In the genomic region with DNA sequence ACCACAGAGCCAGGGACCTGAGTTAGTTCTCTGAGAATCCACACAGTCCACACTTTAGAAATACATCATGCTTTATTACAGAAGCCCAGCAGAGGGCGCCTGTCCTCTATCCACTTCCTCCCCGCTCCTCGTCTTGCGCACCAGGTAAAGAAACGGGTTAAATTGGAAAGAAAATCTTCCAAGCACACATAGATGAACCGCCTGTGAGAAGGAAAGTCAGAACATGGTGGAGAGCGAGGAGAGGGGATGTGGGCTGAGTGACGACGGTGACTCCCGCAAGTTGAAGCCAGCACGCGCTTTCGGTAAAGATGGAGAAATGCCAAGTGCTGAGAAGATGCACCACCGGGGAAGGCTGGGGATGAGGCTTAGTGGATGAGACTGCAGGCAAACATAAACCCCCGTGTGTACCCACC, we compare ENCODE assay signal across 8 mouse cellular contexts. TPM values are rescaled to one million over a fixed set of nuclear protein-coding genes. Genes with fewer than 3 reads are reported as not detected.
DNase-seq lines count a peak whose midpoint lies in the region; ATAC-seq lines count a peak whose summit lies in the region.

No protein-coding gene starts in this region.

- peak; percentile 74 for DNase-seq in MEL-GATA-1-ER (ENCODE audit: extremely low read depth, low read depth)
- peak; percentile 69 for DNase-seq in cerebellum, adult 11 months
- DNase-seq in layer of hippocampus, adult 9-10 months (ENCODE audit: low spot score): peak; percentile 73
- peak; percentile 47 for DNase-seq in ovary, postnatal 36 days (ENCODE audit: low spot score)
- peak; percentile 54 to 58 for DNase-seq in urinary bladder, postnatal 36 days (ENCODE audit: low spot score in 2 of 2)

- no peaks in the 10 kb centered on the region for H3K36me3 ChIP-seq in forebrain, embryonic 15.5 days
- H3K36me3 ChIP-seq in lung, embryonic 15.5 days: no peaks in the 10 kb centered on the region

- peak overlapping the region; percentile 45 for H3K4me3 ChIP-seq in forebrain, embryonic 15.5 days
- H3K4me3 ChIP-seq in lung, embryonic 15.5 days: peak overlapping the region; percentile 44

- H3K27me3 ChIP-seq in forebrain, embryonic 15.5 days: peaks cover 4% of the 10 kb centered on the region; the same call in 1 of the 2 replicates
- peaks cover 5% of the 10 kb centered on the region; the same call in 1 of the 2 replicates for H3K27me3 ChIP-seq in lung, embryonic 15.5 days

- peak overlapping the region; percentile 74 for H3K4me2 ChIP-seq in forebrain, embryonic 15.5 days (replicated peaks)
- peak overlapping the region; percentile 76 for H3K4me2 ChIP-seq in lung, embryonic 15.5 days

- H3K9ac ChIP-seq in forebrain, embryonic 15.5 days (replicated peaks): peak overlapping the region; percentile 34; the same call in 1 of the 2 replicates
- 0 out of 2 replicates have a peak overlapping the region, but pooled peaks have one; percentile 34 for H3K9ac ChIP-seq in lung, embryonic 15.5 days

- peak; percentile 78 for ATAC-seq in forebrain, embryonic 15.5 days (replicated peaks)
- peak; percentile 65 to 74; a peak in 3 of 4 replicates for ATAC-seq in hematopoietic stem cell, adult 5-6 weeks (replicated peaks in 1 of 2; ENCODE audit: insufficient read depth in 1 of 2, low FRiP score in 2 of 2, low TSS enrichment in 1 of 2, low read depth in 1 of 2, poor library complexity in 2 of 2, severe bottlenecking in 2 of 2)
- ATAC-seq in lung, embryonic 15.5 days (ENCODE audit: borderline replicate concordance, extremely low read depth, low FRiP score, low TSS enrichment): no peak; the same call in 1 of the 2 replicates

- H3K9me3 ChIP-seq in forebrain, embryonic 15.5 days: no peaks in the 10 kb centered on the region
- H3K9me3 ChIP-seq in lung, embryonic 15.5 days: no peaks in the 10 kb centered on the region

- H3K4me1 ChIP-seq in forebrain, embryonic 15.5 days: peaks cover 3% of the 10 kb centered on the region
- peaks cover 43% of the 10 kb centered on the region for H3K4me1 ChIP-seq in lung, embryonic 15.5 days

- H3K27ac ChIP-seq in forebrain, embryonic 15.5 days (replicated peaks): no peak overlapping the region
- H3K27ac ChIP-seq in lung, embryonic 15.5 days: peak overlapping the region; percentile 91

- WGBS in forebrain, embryonic 15.5 days: 0% methylated on average over 15 of the region's 15 CpGs
- WGBS in lung, embryonic 15.5 days: under 1% methylated on average over 15 of the region's 15 CpGs

RNA-seq across cellular contexts. Expression of a gene that starts 7.8 kb away (rescaled TPM):
- not detected in 2 replicates for polyA plus RNA-seq in forebrain, embryonic 15.5 days (2015; fragmentation: Nextera tagmentation; extraction: Ambion mirVana)
- not detected in 2 replicates for total RNA-seq in hematopoietic stem cell, adult 5-6 weeks (2017)
- 1.2 and 1.3 TPM in 2 replicates for polyA plus RNA-seq in lung, embryonic 15.5 days (2015; fragmentation: Nextera tagmentation; extraction: Ambion mirVana)

RNA-seq across cellular contexts. Expression of a gene that starts 9.3 kb away (rescaled TPM):
- polyA plus RNA-seq in forebrain, embryonic 15.5 days (2015; fragmentation: Nextera tagmentation; extraction: Ambion mirVana): not detected in 2 replicates
- not detected in 2 replicates for total RNA-seq in hematopoietic stem cell, adult 5-6 weeks (2017)
- polyA plus RNA-seq in lung, embryonic 15.5 days (2015; fragmentation: Nextera tagmentation; extraction: Ambion mirVana): not detected in 2 replicates

RNA-seq across cellular contexts. Expression of a gene that starts 31.7 kb away (rescaled TPM):
- 16.2 and 18.1 TPM in 2 replicates for polyA plus RNA-seq in forebrain, embryonic 15.5 days (2015; fragmentation: Nextera tagmentation; extraction: Ambion mirVana)
- total RNA-seq in hematopoietic stem cell, adult 5-6 weeks (2017): 11.3 and 12.6 TPM in 2 replicates
- 20.7 and 22.4 TPM in 2 replicates for polyA plus RNA-seq in lung, embryonic 15.5 days (2015; fragmentation: Nextera tagmentation; extraction: Ambion mirVana)

RNA-seq across cellular contexts. Expression of a gene that starts 34.4 kb away (rescaled TPM):
- not detected in 2 replicates for polyA plus RNA-seq in forebrain, embryonic 15.5 days (2015; fragmentation: Nextera tagmentation; extraction: Ambion mirVana)
- not detected in 2 replicates for total RNA-seq in hematopoietic stem cell, adult 5-6 weeks (2017)
- polyA plus RNA-seq in lung, embryonic 15.5 days (2015; fragmentation: Nextera tagmentation; extraction: Ambion mirVana): 111 and 121 TPM in 2 replicates

RNA-seq across cellular contexts. Expression of a gene that starts 37.8 kb away (rescaled TPM):
- 36.1 and 37.8 TPM in 2 replicates for polyA plus RNA-seq in forebrain, embryonic 15.5 days (2015; fragmentation: Nextera tagmentation; extraction: Ambion mirVana)
- total RNA-seq in hematopoietic stem cell, adult 5-6 weeks (2017): 14.1 and 17.3 TPM in 2 replicates
- polyA plus RNA-seq in lung, embryonic 15.5 days (2015; fragmentation: Nextera tagmentation; extraction: Ambion mirVana): 48.8 and 49.9 TPM in 2 replicates
